Mouse (Mus musculus) heart, postnatal 14 days (tissue): ENCODE results near the gene Rap1gap. TPM values are rescaled to one million over a fixed set of nuclear protein-coding genes. Genes with fewer than 3 reads are reported as not detected.
A peak's percentile ranks its signal among the peaks of the same experiment; 100 is the strongest.

ENCODE experiments used
- DNase-seq, 2 experiments: peaks; one replicate each; pipeline ENCODE4 v3.0.0; 2021 to 2022
- intact Hi-C: fragments of 180-260 bp; cut with DNase I; formaldehyde crosslinking; loops from one replicate; pipeline ENCODE4 v1.15.1; 2025
- total RNA-seq, 2 experiments: library from RNA; stranded (reverse); gene quantifications; 2 replicates each; pipeline ENCODE4 v1.2.3; 2021

The Rap1gap gene
- total RNA-seq, 2 experiments from 2014 or later, result 13.9 to 18.3 TPM

DNA sequence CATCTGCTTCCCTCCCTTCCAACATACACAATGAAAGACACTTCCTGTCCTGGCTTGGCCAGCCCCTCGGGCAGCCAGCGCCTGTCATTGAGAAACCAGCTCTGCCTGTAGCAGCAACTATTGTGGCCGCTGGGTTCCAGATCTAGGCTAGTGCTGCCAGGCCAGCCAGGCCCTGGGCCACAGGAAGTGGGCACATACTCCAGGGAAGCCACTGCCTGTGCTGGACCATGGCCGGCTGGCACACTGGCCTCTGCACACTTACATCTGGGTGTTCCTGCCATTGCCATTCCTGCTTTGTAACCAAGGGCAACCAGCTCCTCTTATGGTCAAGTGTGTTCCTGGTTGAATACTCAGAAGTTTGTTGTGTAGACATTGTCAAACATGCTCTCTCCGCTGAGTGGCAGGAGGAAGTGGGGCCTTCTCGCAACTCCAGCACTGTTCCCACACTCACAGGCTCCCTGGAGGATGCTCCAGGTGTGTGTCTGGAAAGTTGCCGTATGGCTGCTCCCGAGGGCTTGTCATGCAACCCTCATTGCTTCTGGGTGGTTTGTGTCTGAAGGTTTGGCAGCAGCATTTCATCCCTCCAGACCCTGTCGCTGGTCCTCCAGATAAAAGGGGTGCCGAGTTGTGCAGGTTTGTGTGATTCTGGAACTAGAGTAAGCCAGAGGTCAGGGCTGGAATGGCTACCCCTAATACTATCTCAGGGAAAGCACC lies 4.0 kb upstream of the Rap1gap start:
- intact Hi-C loops, result no loop called here
- DNase-seq, result peak; percentile 14 to 15

DNA sequence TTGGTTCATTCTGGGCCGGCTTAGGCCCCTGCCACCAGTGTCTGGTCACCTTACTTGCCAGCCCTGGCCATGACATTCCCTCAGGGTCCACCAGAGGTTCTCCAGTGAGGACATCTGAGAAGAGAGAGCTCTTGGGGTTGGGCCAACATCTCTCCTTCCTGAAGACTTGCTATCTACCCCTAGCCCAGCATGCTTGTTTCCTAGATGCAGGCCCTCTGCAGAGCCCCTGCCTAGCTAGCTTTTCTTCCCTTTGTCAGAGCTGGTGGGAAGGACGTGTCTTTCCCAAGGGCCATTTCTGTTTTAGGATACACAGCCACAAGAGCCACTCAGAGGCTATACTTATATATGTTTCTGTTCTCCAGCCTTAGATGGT lies 3.5 kb upstream of the Rap1gap start:
- intact Hi-C loops, result no loop called here
- no peak for DNase-seq

- DNase-seq, result no peak
- intact Hi-C loops, result no loop called here
Measured at GRCm38 (mm10) chr4:137661547-137661946, 3.0 kb upstream of the Rap1gap start.

- no peak for DNase-seq
- intact Hi-C loops, result no loop called here
Measured at GRCm38 (mm10) chr4:137663491-137663890, 1.0 kb upstream of the Rap1gap start.

GRCm38 (mm10) chr4:137664980-137665675 lies 602 bp downstream of the Rap1gap start:
- intact Hi-C loops, result no loop called here

DNA sequence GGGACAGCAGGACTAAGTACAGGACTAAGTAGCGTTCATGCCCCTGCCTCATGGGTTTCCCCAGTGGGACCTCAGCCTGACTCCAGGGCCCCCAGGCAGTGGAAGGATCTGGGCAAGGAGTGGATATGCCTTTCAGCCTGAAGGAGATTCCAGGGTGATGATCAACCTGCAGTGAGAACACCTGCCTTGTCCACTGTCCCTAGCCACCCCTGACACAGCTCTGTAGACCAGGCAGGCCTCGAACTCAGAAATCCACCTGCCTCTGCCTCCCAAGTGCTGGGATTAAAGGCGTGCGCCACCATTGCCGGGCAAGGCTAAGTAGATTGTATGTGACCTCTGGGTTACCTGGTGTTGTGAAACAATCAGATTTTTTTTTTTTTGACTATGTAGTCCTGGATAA lies 1.3 kb downstream of the Rap1gap start:
- intact Hi-C loops, result no loop called here
- no peak for DNase-seq

More at GRCm38 (mm10) chr4:137664980-137665675, 602 bp downstream of the Rap1gap start:
- DNase-seq, result peak in 1 of 2 experiments; percentile 15

DNA sequence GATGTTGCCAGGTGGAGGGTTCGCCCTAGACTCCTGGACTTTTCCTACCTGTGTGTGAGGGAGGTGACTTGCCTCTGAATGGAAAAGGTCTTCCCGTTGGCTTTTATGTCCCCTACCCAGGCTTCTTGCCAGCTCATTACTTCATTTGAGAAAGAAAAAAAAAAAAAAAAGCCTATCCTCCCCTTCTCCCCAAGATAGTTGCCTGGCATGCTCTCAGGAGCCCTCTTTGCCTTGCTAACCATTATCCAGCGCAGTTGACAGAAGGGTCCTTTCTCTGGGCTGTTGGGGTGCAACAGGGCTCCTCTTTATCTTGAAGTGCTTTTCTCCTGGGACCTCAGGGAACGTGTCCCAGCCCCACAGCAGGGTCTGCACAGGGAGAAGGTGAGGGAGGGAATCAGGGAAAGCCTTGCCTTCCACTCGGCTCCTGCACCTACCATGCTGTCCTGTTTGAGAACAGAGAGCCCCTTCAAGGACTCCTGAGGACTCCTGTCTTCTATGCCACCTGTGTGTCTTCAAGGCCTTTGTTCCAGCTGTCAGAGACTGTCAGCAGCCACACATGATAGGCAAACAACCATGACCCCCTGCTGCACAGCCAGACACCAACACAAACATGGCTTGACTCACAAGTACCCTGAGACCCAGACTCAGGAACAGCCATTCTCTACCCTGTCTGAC lies 1.9 kb downstream of the Rap1gap start:
- DNase-seq, result no peak
- intact Hi-C loops, result no loop called here

GRCm38 (mm10) chr4:137666958-137667345 lies 2.4 kb downstream of the Rap1gap start:
- intact Hi-C loops, result no loop called here
- DNase-seq, result no peak

GRCm38 (mm10) chr4:137667747-137668146 lies 3.2 kb downstream of the Rap1gap start:
- peak; percentile 13 to 52 for DNase-seq
- intact Hi-C loops, result no loop called here

DNA sequence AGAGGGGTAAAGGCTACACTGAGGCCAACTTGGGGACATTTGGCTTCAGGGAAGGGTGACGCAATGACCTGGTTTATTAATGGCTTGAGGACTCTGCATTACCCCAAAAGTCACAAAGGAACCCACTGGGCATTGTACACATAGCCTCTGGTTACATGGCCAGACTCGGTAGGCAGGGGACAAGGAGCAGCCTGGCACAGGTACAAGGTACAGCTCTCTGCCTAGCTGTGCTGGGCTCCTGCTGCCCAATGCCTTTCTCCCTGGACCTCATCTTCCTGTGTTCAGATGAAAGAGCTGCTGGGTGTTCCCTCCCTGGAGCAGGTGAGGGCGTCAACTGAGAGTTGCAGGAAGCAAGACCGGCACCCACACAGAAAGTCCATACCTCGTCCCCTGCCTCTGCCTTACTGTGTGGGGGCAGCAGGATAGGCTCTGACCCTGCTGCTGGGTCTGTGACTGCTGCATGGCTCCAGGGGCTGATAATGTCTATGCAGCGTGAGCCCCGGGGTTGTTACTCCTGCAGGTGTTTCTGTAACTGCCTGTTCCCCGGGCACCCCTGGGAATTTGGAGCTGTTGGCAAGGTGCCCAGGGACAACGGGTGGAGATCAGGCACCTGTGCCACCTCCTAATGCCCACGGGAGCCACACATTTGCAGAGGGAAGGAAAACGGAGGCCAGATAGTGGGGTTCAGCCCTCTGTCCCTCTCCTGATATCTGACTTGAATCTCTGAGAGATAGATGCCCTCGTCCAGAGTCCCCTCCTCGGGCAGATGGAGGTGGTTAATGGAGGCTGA lies 7.4 kb downstream of the Rap1gap start:
- intact Hi-C loops, result no loop called here
- DNase-seq, result no peak

DNA sequence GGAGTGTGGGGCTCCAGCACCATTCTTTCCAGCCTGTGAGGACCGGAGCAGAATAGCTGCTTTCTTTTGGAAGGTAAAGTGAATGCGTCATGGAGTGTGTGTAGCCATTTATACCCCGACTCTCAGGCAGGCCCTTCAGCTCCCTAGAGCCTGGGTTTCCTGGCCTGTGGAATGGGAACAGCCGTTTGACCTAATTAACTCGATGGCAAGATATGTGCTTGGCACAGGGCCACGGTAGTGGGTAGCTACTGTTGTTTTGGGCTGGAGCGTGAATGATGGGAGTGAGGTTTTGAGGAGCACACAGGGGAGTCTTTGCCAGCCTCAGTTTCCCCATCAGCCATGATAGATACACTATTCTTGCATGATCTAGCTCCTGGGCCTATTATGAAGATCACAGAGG lies 11.0 kb downstream of the Rap1gap start:
- intact Hi-C loops, result no loop called here

GRCm38 (mm10) chr4:137676057-137676456 lies 11.5 kb downstream of the Rap1gap start:
- intact Hi-C loops, result loop anchor here (1.0 kb wide), 1 partner anchor 46 kb away; no protein-coding TSS in a partner anchor
- peak; percentile 78 to 88 for DNase-seq

More for the DNA sequence above, 11.0 kb downstream of the Rap1gap start:
- no peak for DNase-seq

GRCm38 (mm10) chr4:137676700-137677484 lies 12.4 kb downstream of the Rap1gap start:
- intact Hi-C loops, result loop anchor here (1.0 kb wide), 1 partner anchor 45 kb away; no protein-coding TSS in a partner anchor
- no peak for DNase-seq

DNA sequence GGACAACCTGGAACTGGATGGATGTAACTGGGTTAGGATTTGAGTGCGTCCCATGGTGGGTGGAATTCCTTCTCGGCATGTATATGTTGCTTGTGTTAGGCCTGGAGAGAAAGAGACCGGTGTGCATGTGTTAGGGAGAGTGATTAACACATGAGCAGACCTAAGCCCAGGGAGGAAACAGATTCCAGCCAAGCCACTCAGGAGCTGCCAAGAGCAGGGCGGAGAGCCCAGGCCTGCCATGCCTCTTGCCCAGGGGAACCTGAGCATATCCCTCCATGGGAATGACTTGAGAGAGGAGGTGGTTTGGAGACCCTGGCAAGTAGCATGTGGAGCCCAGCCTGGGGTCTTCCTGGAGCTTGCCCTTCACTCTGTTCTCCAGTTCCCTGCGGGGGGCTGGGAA lies 13.4 kb downstream of the Rap1gap start:
- DNase-seq, result peak; percentile 26 to 53
- intact Hi-C loops, result no loop called here

- intact Hi-C loops, result no loop called here
- DNase-seq, result no peak
Measured at GRCm38 (mm10) chr4:137678568-137678967, 14.0 kb downstream of the Rap1gap start.

DNA sequence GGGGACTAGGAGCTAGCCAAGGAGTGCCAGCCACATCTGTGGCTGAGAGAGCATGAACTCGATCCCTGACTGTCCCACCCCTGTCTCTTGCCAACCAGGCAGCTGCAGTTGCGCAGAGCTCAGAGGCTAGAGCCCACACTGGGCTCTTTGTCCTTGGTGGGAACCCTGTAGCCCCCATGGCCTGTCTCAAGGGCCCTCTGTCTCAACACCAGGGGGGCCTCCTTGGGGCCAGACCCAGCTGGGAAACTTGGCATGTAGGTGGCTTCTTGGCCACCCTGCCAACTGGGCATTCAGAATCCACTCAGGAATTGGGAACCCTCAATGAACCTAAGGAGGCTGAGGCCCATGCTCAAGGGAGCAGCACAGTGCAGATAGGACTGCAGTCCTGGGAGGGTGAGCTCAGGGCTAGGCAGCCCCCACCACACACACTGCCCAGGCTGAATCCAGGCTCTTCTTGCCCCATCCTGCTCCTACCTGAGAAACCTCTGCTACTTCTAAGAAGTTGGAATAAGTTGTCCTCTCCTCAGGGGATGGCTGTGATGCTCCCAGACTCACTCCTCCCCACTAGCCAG lies 15.5 kb downstream of the Rap1gap start:
- intact Hi-C loops, result no loop called here
- DNase-seq, result no peak

DNA sequence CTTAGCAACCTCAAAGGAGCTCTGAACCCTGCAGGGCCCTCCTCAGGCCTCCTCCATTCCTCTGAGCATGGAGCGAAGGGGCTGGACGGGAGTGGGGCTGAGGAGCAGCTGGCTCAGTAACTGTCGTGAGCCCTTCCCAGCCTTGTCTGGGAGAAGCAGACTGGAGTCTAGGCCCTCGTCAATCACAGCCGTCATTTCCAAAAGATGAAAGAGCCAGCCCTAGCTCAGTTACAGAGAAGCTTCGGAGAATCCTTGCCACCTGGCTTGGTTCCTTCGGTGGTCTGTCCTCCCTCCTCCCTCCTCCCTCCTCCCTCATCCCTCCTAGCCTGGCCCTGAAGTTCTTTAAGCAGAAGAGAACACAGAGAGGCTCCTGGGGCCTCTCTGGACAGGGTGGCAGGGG lies 16.2 kb downstream of the Rap1gap start:
- intact Hi-C loops, result no loop called here
- DNase-seq, result no peak

DNA sequence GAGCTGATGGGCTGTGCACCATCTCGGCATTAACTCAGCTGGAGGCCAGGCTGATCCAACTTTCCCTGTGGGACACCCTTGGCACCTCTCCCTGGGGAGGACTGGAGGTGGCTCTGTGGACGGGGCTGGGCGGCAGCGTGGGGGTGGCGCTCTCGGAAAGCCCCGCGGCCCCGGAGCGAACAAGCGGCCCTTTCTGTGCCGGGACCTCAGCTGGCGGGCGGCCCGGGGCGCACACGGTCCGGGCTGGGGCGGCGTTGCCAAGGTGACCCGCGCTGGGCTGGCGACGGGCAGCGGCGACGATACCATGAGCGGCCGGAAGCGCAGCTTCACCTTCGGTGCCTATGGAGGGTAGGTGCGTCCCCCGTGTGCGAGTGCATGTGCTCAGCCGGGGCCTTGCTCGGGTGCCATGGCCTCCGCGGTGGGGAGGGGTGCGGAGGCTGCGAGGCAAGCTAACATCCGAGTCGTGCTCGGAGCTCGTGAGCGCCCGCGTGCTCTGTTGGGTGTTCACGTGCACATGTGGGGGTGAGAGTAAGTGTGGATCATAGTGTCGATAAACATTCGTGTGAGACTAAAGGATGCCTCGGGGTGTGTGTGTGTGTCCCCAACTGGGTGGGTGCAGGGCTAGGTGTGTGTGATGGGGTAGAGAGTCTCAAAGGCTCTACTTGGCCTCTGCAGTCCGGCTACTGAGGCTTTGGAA lies 17.0 kb downstream of the Rap1gap start:
- intact Hi-C loops, result loop anchor here (2.0 kb wide), 1 partner anchor 151 kb away; no protein-coding TSS in a partner anchor
- peak; percentile 44 to 52 for DNase-seq
